Mouse (Mus musculus) brain, embryonic 14.5 days (tissue): ENCODE measurements around the gene Kcnq5.

ENCODE experiments used
- CTCF ChIP-seq: fragments of 200-500 bp; IDR thresholded peaks from 2 replicates; pipeline ENCODE4 v1.5.1; 2012; ENCODE audit warnings: inconsistent platforms, mild to moderate bottlenecking, moderate library complexity, borderline replicate concordance; ENCODE audit not compliant: insufficient read depth, insufficient read length; ENCODE audit errors: extremely low read depth
- POLR2A ChIP-seq: fragments of 200-500 bp; IDR thresholded peaks from 2 replicates; pipeline ENCODE4 v1.6.1; 2012; ENCODE audit warnings: mild to moderate bottlenecking, inconsistent platforms, borderline replicate concordance; ENCODE audit not compliant: poor library complexity, insufficient read depth, insufficient read length, severe bottlenecking; ENCODE audit errors: extremely low read depth

- TF ChIP-seq POLR2A (no peak), CTCF (no peak)
Measured at GRCm38 (mm10) chr1:21688918-21689317, 272.8 kb downstream of the Kcnq5 start.
